In genomic region chr11:108923188-108923575, GRCm38 (mm10) we compare ENCODE assay signal across 10 mouse cellular contexts. TPM values are rescaled to one million over a fixed set of nuclear protein-coding genes. Genes with fewer than 3 reads are reported as not detected.
A peak's percentile ranks its signal among the peaks of the same experiment; 100 is the strongest.
DNase-seq lines count a peak whose midpoint lies in the region; ATAC-seq and TF ChIP-seq lines count a peak whose summit lies in the region.
"Had no signal": no experiment of that assay in that cellular context is flagged by ENCODE, and none has a peak within 500 bp of the region (broad histone marks: within the 10 kb centered on the region; RNA-seq: fewer than 3 reads in every experiment).

No protein-coding gene starts in this region.

- peak overlapping the region; percentile 88 for H3K4me2 ChIP-seq in forebrain, embryonic 12.5 days
- H3K4me2 ChIP-seq in limb, embryonic 11.5 days (ENCODE audit: low read depth, severe bottlenecking): peak overlapping the region; percentile 83
- peak overlapping the region; percentile 96 for H3K4me2 ChIP-seq in neural tube, embryonic 14.5 days (ENCODE audit: low read depth, low read length)

- H3K9me3 ChIP-seq in forebrain, embryonic 12.5 days: no peaks in the 10 kb centered on the region
- no peaks in the 10 kb centered on the region for H3K9me3 ChIP-seq in limb, embryonic 11.5 days (ENCODE audit: control insufficient read depth, low read length)
- no peaks in the 10 kb centered on the region for H3K9me3 ChIP-seq in neural tube, embryonic 14.5 days (ENCODE audit: control insufficient read depth, low read length)

- DNase-seq in left cerebral cortex, adult 2 months (ENCODE audit: extremely low spot score in 1 of 2, low spot score in 2 of 2): no peak
- no peak for DNase-seq in left cerebral cortex, postnatal 4 days
- DNase-seq in limb, embryonic 11.5 days (ENCODE audit: low spot score): peak; percentile 48
- DNase-seq in cerebellum, adult 11-12 months: no peak
- DNase-seq: cerebellum, postnatal 14 days; kidney, postnatal 14 days had no signal

- intact Hi-C loops in left cerebral cortex, adult 2 months (cut with DNase I): loop anchor here (5.0 kb wide), 2 partner anchors 166 to 439 kb away; partner anchors contain the start of gene Gna13
- intact Hi-C loops in left cerebral cortex, postnatal 4 days (cut with DNase I): loop anchor here (5.0 kb wide), 1 partner anchor 254 kb away; no protein-coding TSS in a partner anchor

- H3K27me3 ChIP-seq in forebrain, embryonic 12.5 days: peaks cover 14% of the 10 kb centered on the region; the same call in 1 of the 2 replicates
- no peaks in the 10 kb centered on the region for H3K27me3 ChIP-seq in limb, embryonic 11.5 days (ENCODE audit: control insufficient read depth, insufficient read depth, low read length)
- H3K27me3 ChIP-seq in neural tube, embryonic 14.5 days (ENCODE audit: control insufficient read depth, insufficient read depth, low read length): no peaks in the 10 kb centered on the region

- no peak for ATAC-seq in forebrain, embryonic 12.5 days (ENCODE audit: low FRiP score)
- ATAC-seq in limb, embryonic 11.5 days (ENCODE audit: insufficient number of reproducible peaks, low FRiP score, low TSS enrichment, low read depth): no peak
- no peak for ATAC-seq in neural tube, embryonic 14.5 days (ENCODE audit: low read depth)
- ATAC-seq in erythroid progenitor cell, adult 5-6 weeks (replicated peaks; ENCODE audit: low FRiP score, poor library complexity, severe bottlenecking): no peak
- ATAC-seq in cerebellum, adult (ENCODE audit: insufficient number of reproducible peaks, low FRiP score, low TSS enrichment): no peak

- TF ChIP-seq CTCF in left cerebral cortex, adult 2 months (IDR thresholded peaks at IDR 0.05): no peak

- H3K4me1 ChIP-seq in forebrain, embryonic 12.5 days: peaks cover 79% of the 10 kb centered on the region
- peaks cover 45% of the 10 kb centered on the region for H3K4me1 ChIP-seq in limb, embryonic 11.5 days (ENCODE audit: control insufficient read depth, insufficient read depth, low read length)
- H3K4me1 ChIP-seq in neural tube, embryonic 14.5 days (ENCODE audit: control insufficient read depth, insufficient read depth, low read length): peaks cover 55% of the 10 kb centered on the region

- H3K27ac ChIP-seq in left cerebral cortex, adult 2 months: peak overlapping the region; percentile 57
- peak overlapping the region; percentile 85 for H3K27ac ChIP-seq in forebrain, embryonic 12.5 days
- H3K27ac ChIP-seq in limb, embryonic 11.5 days (replicated peaks; ENCODE audit: low read depth, low read length): peak overlapping the region; percentile 99
- H3K27ac ChIP-seq in neural tube, embryonic 14.5 days (ENCODE audit: low read depth, low read length): no peak overlapping the region

- peak overlapping the region; percentile 91 for H3K9ac ChIP-seq in forebrain, embryonic 12.5 days
- H3K9ac ChIP-seq in limb, embryonic 11.5 days (ENCODE audit: low read length): peak overlapping the region; percentile 95
- H3K9ac ChIP-seq in neural tube, embryonic 14.5 days (replicated peaks; ENCODE audit: low read depth, low read length): peak overlapping the region; percentile 86

- WGBS in forebrain, embryonic 12.5 days: 1% methylated on average over 17 of the region's 17 CpGs
- under 1% methylated on average over 17 of the region's 17 CpGs for WGBS in limb, embryonic 11.5 days
- WGBS in neural tube, embryonic 14.5 days: 2% methylated on average over 17 of the region's 17 CpGs

- peaks cover 12% of the 10 kb centered on the region for H3K36me3 ChIP-seq in forebrain, embryonic 12.5 days (replicated peaks)
- H3K36me3 ChIP-seq in limb, embryonic 11.5 days (ENCODE audit: control insufficient read depth, insufficient read depth, low read length): no peaks in the 10 kb centered on the region
- H3K36me3 ChIP-seq in neural tube, embryonic 14.5 days (ENCODE audit: control insufficient read depth, insufficient read depth, low read length): no peaks in the 10 kb centered on the region

- peak overlapping the region; percentile 81 for H3K4me3 ChIP-seq in left cerebral cortex, adult 2 months
- H3K4me3 ChIP-seq in forebrain, embryonic 12.5 days (replicated peaks): peak overlapping the region; percentile 92
- H3K4me3 ChIP-seq in limb, embryonic 11.5 days (ENCODE audit: low read depth, low read length): peak overlapping the region; percentile 93
- H3K4me3 ChIP-seq in neural tube, embryonic 14.5 days (ENCODE audit: low read depth, low read length): peak overlapping the region; percentile 90

RNA-seq across cellular contexts. Expression of gene Axin2, which starts 3.0 kb away (rescaled TPM):
- 10 to 100 TPM; 34.0 to 38.7 TPM for total RNA-seq in left cerebral cortex, adult 2 months (2021)
- 10 to 100 TPM; 31.1 to 35.9 TPM for total RNA-seq in left cerebral cortex, postnatal 4 days (2021)
- 14.8 and 17.4 TPM in 2 replicates for polyA plus RNA-seq in forebrain, embryonic 12.5 days (2016; fragmentation: Nextera tagmentation; extraction: Ambion mirVana)
- polyA plus RNA-seq in limb, embryonic 11.5 days (2014; fragmentation: Nextera tagmentation; extraction: Ambion mirVana): 15.4 and 15.8 TPM in 2 replicates
- 6.6 and 9.1 TPM in 2 replicates for polyA plus RNA-seq in neural tube, embryonic 14.5 days (2014; fragmentation: Nextera tagmentation; extraction: Ambion mirVana)
- 0.72 and 2.9 TPM in 2 replicates for total RNA-seq in erythroid progenitor cell, adult 5-6 weeks (2015; ENCODE audit: low replicate concordance)
- 0.77 TPM in 1 of 2 replicates, not detected in the other for total RNA-seq in erythroid progenitor cell, adult 5-6 weeks (2017; ENCODE audit: low replicate concordance)

Comparison
In these comparisons a context has a peak if more than half of its experiments do, and no peak if none do; other contexts are left out.
1. RNA of gene Axin2, which starts 3.0 kb away (total RNA-seq): 34.0 to 38.7 TPM in left cerebral cortex, adult 2 months and 31.1 to 35.9 TPM in left cerebral cortex, postnatal 4 days; 0.72 to 2.9 TPM in erythroid progenitor cell, adult 5-6 weeks; every median in the first group is over 4 times any median in the second.
2. Peak in every context shown above with its lines, with median percentiles within 50 percentile points of each other: H3K4me3 ChIP-seq, H3K4me2 ChIP-seq and H3K9ac ChIP-seq.